Mouse (Mus musculus): Measurements from ENCODE around the gene Cxcl10. TPM values are rescaled to one million over a fixed set of nuclear protein-coding genes. Genes with fewer than 3 reads are reported as not detected.
A peak's percentile ranks its signal among the peaks of the same experiment; 100 is the strongest.

Cxcl10 gene
- total RNA-seq, 2 experiments from 2014 or later: not detected

- DNase-seq (ENCODE audit: low spot score in 2 of 2): peak; percentile 77 to 87
- Histone ChIP-seq H3K4me3 (no peak overlapping the region), H3K27ac (no peak overlapping the region)
- peak; percentile 97 for TF ChIP-seq CTCF (conservative IDR thresholded peaks at IDR 0.05)
Measured at GRCm38 (mm10) chr5:92381550-92382348, 33.1 kb upstream of the Cxcl10 start.

- no peak for TF ChIP-seq CTCF (conservative IDR thresholded peaks at IDR 0.05)
- H3K4me3 ChIP-seq: no peak overlapping the region
- no peak for DNase-seq (ENCODE audit: low spot score in 2 of 2)
- no peak overlapping the region for H3K27ac ChIP-seq
Measured at GRCm38 (mm10) chr5:92376795-92377405, 28.2 kb upstream of the Cxcl10 start.

- Histone ChIP-seq H3K27ac (no peak overlapping the region), H3K4me3 (no peak overlapping the region)
- no peak for DNase-seq (ENCODE audit: low spot score in 2 of 2)
- no peak for TF ChIP-seq CTCF (conservative IDR thresholded peaks at IDR 0.05)
Measured at GRCm38 (mm10) chr5:92375368-92375767, 26.7 kb upstream of the Cxcl10 start.

- Histone ChIP-seq H3K4me3 (no peak overlapping the region), H3K27ac (no peak overlapping the region)
- TF ChIP-seq CTCF (conservative IDR thresholded peaks at IDR 0.05): 0 out of 2 replicates have a peak, but pooled peaks have one; percentile 6
- no peak for DNase-seq (ENCODE audit: low spot score in 2 of 2)
Measured at GRCm38 (mm10) chr5:92374721-92375142, 26.0 kb upstream of the Cxcl10 start.

GRCm38 (mm10) chr5:92372605-92373004 is 23.9 kb upstream of the Cxcl10 start:
- no peak overlapping the region for H3K27ac ChIP-seq

GRCm38 (mm10) chr5:92371361-92371976 is 22.8 kb upstream of the Cxcl10 start:
- TF ChIP-seq CTCF (conservative IDR thresholded peaks at IDR 0.05): 0 out of 2 replicates have a peak, but pooled peaks have one; percentile 19
- Histone ChIP-seq H3K4me3 (no peak overlapping the region), H3K27ac (no peak overlapping the region)
- no peak for DNase-seq (ENCODE audit: low spot score in 2 of 2)

More at GRCm38 (mm10) chr5:92372605-92373004, 23.9 kb upstream of the Cxcl10 start:
- no peak overlapping the region for H3K4me3 ChIP-seq
- no peak for TF ChIP-seq CTCF (conservative IDR thresholded peaks at IDR 0.05)
- DNase-seq (ENCODE audit: low spot score in 2 of 2): no peak

GRCm38 (mm10) chr5:92370891-92371290 is 22.2 kb upstream of the Cxcl10 start:
- Histone ChIP-seq H3K27ac (no peak overlapping the region), H3K4me3 (no peak overlapping the region)
- TF ChIP-seq CTCF (conservative IDR thresholded peaks at IDR 0.05): no peak
- no peak for DNase-seq (ENCODE audit: low spot score in 2 of 2)

- no peak overlapping the region for H3K27ac ChIP-seq
- H3K4me3 ChIP-seq: no peak overlapping the region
- DNase-seq (ENCODE audit: low spot score in 2 of 2): no peak
- TF ChIP-seq CTCF (conservative IDR thresholded peaks at IDR 0.05): no peak
Measured at GRCm38 (mm10) chr5:92370392-92370791, 21.7 kb upstream of the Cxcl10 start.

GRCm38 (mm10) chr5:92369151-92369994 is 20.7 kb upstream of the Cxcl10 start:
- Histone ChIP-seq H3K27ac (peak overlapping the region; percentile 84), H3K4me3 (peak overlapping the region; percentile 12; the same call in 1 of the 2 replicates)
- peak; percentile 40 to 69 for DNase-seq (ENCODE audit: low spot score in 2 of 2)
- TF ChIP-seq CTCF (conservative IDR thresholded peaks at IDR 0.05): no peak

- H3K27ac ChIP-seq: 0 out of 2 replicates have a peak overlapping the region, but pooled peaks have one; percentile 84
- TF ChIP-seq CTCF (conservative IDR thresholded peaks at IDR 0.05): no peak
- H3K4me3 ChIP-seq: no peak overlapping the region
- DNase-seq (ENCODE audit: low spot score in 2 of 2): no peak
Measured at GRCm38 (mm10) chr5:92368392-92368791, 19.7 kb upstream of the Cxcl10 start.

- no peak overlapping the region for H3K27ac ChIP-seq
- DNase-seq (ENCODE audit: low spot score in 2 of 2): no peak
- no peak for TF ChIP-seq CTCF (conservative IDR thresholded peaks at IDR 0.05)
- no peak overlapping the region for H3K4me3 ChIP-seq
Measured at GRCm38 (mm10) chr5:92366565-92366964, 17.9 kb upstream of the Cxcl10 start.

GRCm38 (mm10) chr5:92365146-92365705 is 16.5 kb upstream of the Cxcl10 start:
- DNase-seq (ENCODE audit: low spot score in 2 of 2): no peak
- TF ChIP-seq CTCF (conservative IDR thresholded peaks at IDR 0.05): no peak
- H3K4me3 ChIP-seq: no peak overlapping the region
- H3K27ac ChIP-seq: no peak overlapping the region
